Mouse (Mus musculus) heart, adult 2 months (tissue): Measurements from ENCODE around the gene Lyl1.
A peak's percentile ranks its signal among the peaks of the same experiment; 100 is the strongest.

ENCODE experiments used
- CTCF ChIP-seq: fragments of 200-600 bp; IDR thresholded peaks from 2 replicates; pipeline ENCODE4 v1.8.1; 2022; ENCODE audit warnings: antibody characterized with exemption, mild to moderate bottlenecking, moderate library complexity
- POLR2A ChIP-seq: fragments of 200-500 bp; IDR thresholded peaks from 2 replicates; pipeline ENCODE4 v1.6.1; 2011; ENCODE audit warnings: mild to moderate bottlenecking, low read depth, low read length, control low read depth; ENCODE audit not compliant: insufficient read depth

GRCm38 (mm10) chr8:84735597-84735996 is 34.3 kb downstream of the Lyl1 start:
- TF ChIP-seq POLR2A (peak; percentile 39; the same call in 1 of the 2 replicates), CTCF (no peak)
